Mouse (Mus musculus) small intestine, adult 2 months (tissue): ENCODE data around the gene Mtus2.

Experiments
- CTCF ChIP-seq: fragments of 200-500 bp; IDR thresholded peaks from 2 replicates; pipeline ENCODE4 v1.5.1; 2012; ENCODE audit warnings: low read depth, mild to moderate bottlenecking, control low read depth, inconsistent platforms, low read length, moderate library complexity, mixed read lengths; ENCODE audit not compliant: insufficient replicate concordance, insufficient read length; ENCODE audit errors: extremely low read depth
- POLR2A ChIP-seq: fragments of 200-500 bp; IDR thresholded peaks from 2 replicates; pipeline ENCODE4 v1.6.1; 2012; ENCODE audit warnings: low read depth, mild to moderate bottlenecking, control low read depth, inconsistent platforms, low read length, moderate library complexity

GRCm38 (mm10) chr5:148362296-148362695 lies 405.2 kb downstream of the Mtus2 start:
- TF ChIP-seq CTCF (no peak), POLR2A (no peak)
